Mouse (Mus musculus) liver, embryonic 14.5 days (tissue): ENCODE data around the gene Spsb2.

Source experiments
- CTCF ChIP-seq: IDR thresholded peaks from 2 replicates; pipeline ENCODE4 v1.5.1; 2016; ENCODE audit warnings: antibody characterized with exemption, low read depth, control low read depth
- EP300 ChIP-seq: IDR thresholded peaks from 2 replicates; pipeline ENCODE4 v1.6.1; 2016; ENCODE audit warnings: antibody characterized with exemption, low read depth

DNA sequence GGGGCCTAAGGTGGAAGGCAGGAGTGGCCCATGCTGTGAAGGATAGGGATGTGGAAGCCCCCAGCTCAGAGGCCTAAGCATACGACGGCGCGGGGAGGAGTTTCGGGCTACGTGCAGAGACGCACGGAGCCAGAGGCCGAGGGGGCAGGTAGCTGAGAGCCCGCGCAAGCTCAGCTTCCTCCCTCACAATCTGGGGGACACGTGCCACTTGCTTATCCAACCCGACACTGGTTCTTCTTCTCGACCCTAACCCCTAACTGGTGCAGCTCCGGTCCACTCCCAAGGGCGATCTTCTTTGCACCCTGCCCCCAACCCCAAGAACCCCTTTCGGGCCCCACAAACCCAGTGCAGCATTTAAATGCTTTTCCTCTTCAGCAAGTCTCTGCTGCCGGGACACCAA lies 5.0 kb downstream of the Spsb2 start:
- TF ChIP-seq CTCF (no peak), EP300 (no peak)
